Mouse (Mus musculus) G1E (cell line): ENCODE measurements around the gene Gm42421. TPM values are rescaled to one million over a fixed set of nuclear protein-coding genes. Genes with fewer than 3 reads are reported as not detected.

Experiments
- ATAC-seq: 2 replicates; pipeline ENCODE4 v1.8.0; 2016; ENCODE audit warnings: mild to moderate bottlenecking; ENCODE audit not compliant: insufficient number of reproducible peaks, poor library complexity, low FRiP score, severe bottlenecking; ENCODE audit errors: extremely low read depth
- DNase-seq: peaks from one replicate; pipeline ENCODE4 v3.0.0; 2012; ENCODE audit warnings: low spot score
- H3K27me3 ChIP-seq: 2 replicates; pipeline ENCODE4 v1.6.1; 2012; ENCODE audit warnings: mild to moderate bottlenecking, low read length, inconsistent platforms; ENCODE audit not compliant: insufficient read depth
- H3K36me3 ChIP-seq: replicated peaks from 2 replicates; pipeline ENCODE3; 2012; ENCODE audit warnings: mild to moderate bottlenecking, inconsistent platforms
- H3K4me1 ChIP-seq: 2 replicates; pipeline ENCODE4 v1.6.1; 2012; ENCODE audit warnings: low read depth, low read length, inconsistent platforms, mixed read lengths; ENCODE audit not compliant: insufficient read depth
- H3K4me3 ChIP-seq: 2 replicates; pipeline ENCODE4 v1.5.1; 2012; ENCODE audit warnings: low read depth, mild to moderate bottlenecking, inconsistent platforms, low read length, moderate library complexity, mixed read lengths
- H3K9me3 ChIP-seq: replicated peaks from 2 replicates; pipeline ENCODE4 v1.6.1; 2012; ENCODE audit warnings: inconsistent platforms
- CTCF ChIP-seq: IDR thresholded peaks from 2 replicates; pipeline ENCODE4 v1.5.1; 2012; ENCODE audit warnings: low read depth, low read length, inconsistent platforms, mixed read lengths
- GATA1 ChIP-seq: IDR thresholded peaks from 2 replicates; pipeline ENCODE4 v1.6.1; 2012; ENCODE audit warnings: borderline replicate concordance, low read length, inconsistent platforms, mixed read lengths
- GATA2 ChIP-seq: IDR thresholded peaks from 2 replicates; pipeline ENCODE4 v1.6.1; 2012; ENCODE audit warnings: low read depth, low read length, inconsistent platforms, borderline replicate concordance
- POLR2AphosphoS5 ChIP-seq: IDR thresholded peaks from 2 replicates; pipeline ENCODE4 v1.6.1; 2012; ENCODE audit warnings: low read depth, low read length, inconsistent platforms; ENCODE audit not compliant: insufficient replicate concordance
- TAL1 ChIP-seq: conservative IDR thresholded peaks from 2 replicates; pipeline ENCODE4 v1.6.1; 2012; ENCODE audit warnings: low read depth, low read length, inconsistent platforms, mixed read lengths
- polyA plus RNA-seq: library from polyadenylated mRNA; stranded (reverse); fragments of >175 nt; gene quantifications from 2 replicates; pipeline ENCODE4 v1.2.3, GENCODE M21; 2012
- total RNA-seq, 2 experiments: library from RNA; stranded (forward) in 1 of 2; stranded (reverse) in 1 of 2; fragments of 200-1000 nt in 1 of 2; fragments of >200 nt in 1 of 2; fragmentation: Nextera tagmentation in 1 of 2; gene quantifications; 2 replicates each; pipeline ENCODE4 v1.2.3; 2014 to 2017

The Gm42421 gene
- total and polyA plus RNA-seq, 3 experiments: 1.3 TPM; not detected in 2

DNA sequence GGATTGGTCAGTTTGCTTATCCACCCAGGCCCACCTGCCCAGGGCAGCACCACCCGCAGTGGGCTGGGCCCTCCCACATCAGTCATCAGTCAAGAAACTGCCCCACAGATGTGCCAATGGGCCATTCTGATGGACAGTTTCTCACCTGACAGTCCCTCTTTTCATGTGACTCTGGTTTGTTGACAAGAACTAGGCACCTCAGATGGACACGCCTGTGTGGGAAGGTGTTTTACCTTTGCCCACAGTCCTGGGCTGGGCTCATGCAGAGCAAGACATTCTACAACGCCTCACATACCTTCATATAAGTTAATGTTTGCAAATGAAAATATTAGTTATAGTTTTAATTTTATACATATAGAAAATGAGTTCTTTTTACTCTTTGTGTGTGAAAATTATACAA lies 9.9 kb upstream of the Gm42421 start:
- Histone ChIP-seq H3K4me3 (no peak overlapping the region), H3K9me3 (no peaks in the 10 kb centered on the region), H3K4me1 (no peaks in the 10 kb centered on the region), H3K27me3 (no peaks in the 10 kb centered on the region), H3K36me3 (peaks cover 85% of the 10 kb centered on the region)
- no peak for TF ChIP-seq POLR2AphosphoS5
- TF ChIP-seq GATA2: no peak
- no peak for TF ChIP-seq TAL1
- no peak for TF ChIP-seq CTCF
- no peak for TF ChIP-seq GATA1
- ATAC-seq (no peak), DNase-seq (no peak)

DNA sequence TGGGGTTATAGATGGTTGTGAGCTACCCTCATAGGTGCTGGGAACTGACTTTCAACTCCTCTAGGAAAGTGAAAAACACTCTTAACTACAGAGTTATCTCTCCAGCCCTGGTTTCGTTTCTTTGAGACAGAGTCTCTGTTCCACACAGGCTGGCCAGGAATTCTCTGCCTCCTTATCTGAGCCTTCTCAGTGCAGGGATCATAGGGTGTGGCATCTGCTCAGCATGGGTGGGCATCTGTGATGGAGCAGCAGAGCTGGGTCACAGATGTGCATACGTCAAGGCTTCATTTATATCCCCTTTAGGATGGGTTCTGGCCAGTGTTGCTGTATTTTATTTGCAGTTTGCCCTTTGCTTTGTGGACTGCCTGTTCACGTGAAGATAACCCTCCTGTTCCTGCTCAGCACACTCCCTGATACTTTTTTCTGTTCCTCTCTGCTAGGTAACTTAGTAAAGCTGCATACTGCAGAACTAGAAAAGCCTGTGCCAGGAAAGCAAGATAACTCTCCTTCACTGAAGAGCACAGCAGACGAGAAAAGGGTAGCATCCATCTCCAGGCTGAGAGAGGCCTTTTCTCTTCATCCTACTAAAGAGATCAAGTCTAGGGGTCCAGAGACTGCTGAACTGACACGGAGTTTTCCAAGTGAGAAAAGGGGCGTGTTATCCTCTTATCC lies 3.1 kb upstream of the Gm42421 start:
- H3K27me3 ChIP-seq: no peaks in the 10 kb centered on the region
- ATAC-seq: no peak
- no peak for DNase-seq
- no peak overlapping the region for H3K4me3 ChIP-seq
- no peaks in the 10 kb centered on the region for H3K9me3 ChIP-seq
- H3K4me1 ChIP-seq: peaks cover 4% of the 10 kb centered on the region; the same call in 1 of the 2 replicates
- no peak for TF ChIP-seq POLR2AphosphoS5
- TF ChIP-seq GATA1: no peak
- TF ChIP-seq TAL1: no peak
- TF ChIP-seq CTCF: no peak
- no peak for TF ChIP-seq GATA2
- peaks cover 93% of the 10 kb centered on the region for H3K36me3 ChIP-seq

DNA sequence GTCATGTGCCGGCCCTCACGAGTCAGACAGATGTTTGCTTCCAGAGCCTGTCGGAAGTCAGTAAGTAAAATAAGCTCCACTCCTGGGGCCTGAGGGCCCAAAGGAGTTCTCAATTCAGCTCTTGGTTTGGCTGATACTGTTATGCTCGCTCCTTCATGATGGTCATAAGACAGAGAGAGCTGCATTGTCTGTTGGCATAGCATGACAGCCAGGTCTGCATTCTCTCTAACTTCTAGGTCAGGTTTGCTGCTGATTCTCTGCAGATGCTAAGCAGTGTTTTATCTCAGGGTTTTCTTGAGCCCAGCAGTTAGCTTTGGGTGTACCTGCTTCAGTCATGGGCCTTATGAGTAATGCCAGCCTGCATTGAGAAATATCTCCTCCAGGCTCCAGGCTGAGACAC lies 1.3 kb downstream of the Gm42421 start:
- TF ChIP-seq TAL1: no peak
- no peak for TF ChIP-seq GATA1
- TF ChIP-seq CTCF: no peak
- TF ChIP-seq GATA2: no peak
- TF ChIP-seq POLR2AphosphoS5: no peak
- peaks cover 4% of the 10 kb centered on the region; the same call in 1 of the 2 replicates for H3K4me1 ChIP-seq
- H3K4me3 ChIP-seq: no peak overlapping the region
- H3K27me3 ChIP-seq: no peaks in the 10 kb centered on the region
- no peaks in the 10 kb centered on the region for H3K9me3 ChIP-seq
- peaks cover 86% of the 10 kb centered on the region for H3K36me3 ChIP-seq
- ATAC-seq (no peak), DNase-seq (no peak)

DNA sequence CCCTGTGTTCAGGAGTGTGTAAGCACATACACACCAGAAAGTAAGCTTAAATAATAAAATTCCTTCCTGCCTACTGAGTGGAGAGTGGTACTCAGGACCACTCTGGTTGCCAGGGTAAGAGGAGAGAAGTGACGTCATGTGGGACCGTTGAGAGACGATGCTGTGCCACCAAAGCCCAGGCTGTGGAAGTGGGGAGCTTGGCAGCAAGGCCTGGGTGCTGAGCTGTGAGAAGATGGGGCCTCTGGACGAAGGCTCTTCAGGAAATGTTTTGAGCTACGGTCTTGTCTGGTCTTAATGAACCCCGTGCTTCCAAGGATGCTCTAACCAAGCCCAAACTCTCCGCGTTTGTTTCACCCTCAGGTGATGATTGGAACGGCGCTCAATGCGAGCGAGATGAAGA lies 2.7 kb downstream of the Gm42421 start:
- H3K36me3 ChIP-seq: peaks cover 72% of the 10 kb centered on the region
- DNase-seq (no peak), ATAC-seq (no peak)
- H3K27me3 ChIP-seq: no peaks in the 10 kb centered on the region
- no peaks in the 10 kb centered on the region for H3K9me3 ChIP-seq
- no peaks in the 10 kb centered on the region for H3K4me1 ChIP-seq
- no peak for TF ChIP-seq TAL1
- H3K4me3 ChIP-seq: no peak overlapping the region

DNA sequence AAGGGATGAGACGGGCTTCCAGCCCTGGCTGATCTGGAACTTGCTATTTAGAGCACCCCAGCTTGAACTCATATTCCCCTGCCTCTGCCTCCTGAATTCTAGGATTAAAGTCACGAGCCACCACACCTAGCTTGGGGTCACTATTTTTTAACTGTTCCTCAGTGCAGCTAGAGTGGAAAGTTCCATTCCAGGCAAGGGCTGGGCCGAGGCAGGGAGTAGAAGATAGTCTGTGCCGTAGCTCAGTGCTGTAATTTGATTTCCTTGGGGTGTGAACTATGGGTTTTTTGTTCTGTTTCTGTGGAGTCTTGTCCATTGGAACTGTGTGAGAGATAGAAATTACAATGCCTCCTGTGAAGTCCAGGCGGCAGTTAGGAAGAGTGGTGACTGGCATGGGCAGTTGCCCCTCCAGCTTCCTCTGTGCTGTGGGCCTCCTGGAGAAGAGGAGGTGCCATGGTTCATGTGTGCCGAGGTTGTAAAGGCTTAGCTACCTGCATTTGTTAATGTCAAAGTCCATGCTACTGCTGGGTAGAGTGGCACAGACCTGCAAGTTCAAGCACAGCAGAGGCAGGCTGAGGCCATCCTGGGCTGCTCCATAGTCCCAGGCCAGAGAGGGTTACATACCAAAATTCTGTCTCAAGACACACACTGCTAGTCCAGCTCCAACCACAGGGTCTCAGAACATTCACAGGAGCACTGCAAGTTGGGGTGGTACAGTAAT lies 4.0 kb downstream of the Gm42421 start:
- TF ChIP-seq TAL1 (no peak), CTCF (no peak), POLR2AphosphoS5 (no peak), GATA1 (no peak), GATA2 (no peak)

DNA sequence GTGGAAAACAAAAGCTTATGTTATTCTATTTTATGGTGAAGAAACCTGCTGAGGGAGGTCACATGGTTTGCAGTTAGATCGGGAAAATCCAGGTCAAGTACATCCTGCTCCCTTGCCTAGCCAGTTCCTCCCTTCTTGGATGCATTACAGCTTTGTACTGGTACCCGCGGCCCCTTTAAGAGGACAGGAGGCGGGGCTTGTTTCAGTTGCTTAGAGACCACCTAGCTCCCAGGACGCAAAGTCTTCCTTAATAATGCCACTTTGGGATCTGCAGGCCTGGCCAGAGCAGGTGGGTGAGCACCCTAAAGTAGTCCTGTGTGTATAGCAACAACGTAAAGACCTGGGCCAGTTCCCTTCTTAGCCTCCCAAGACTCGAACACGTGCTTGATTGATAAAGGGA lies 4.9 kb downstream of the Gm42421 start, which contains the start of gene Rsph10b:
TSS of gene Rsph10b (plus strand) at position 205 of the 400 bp plus-strand sequence.
- Histone ChIP-seq H3K4me3 (no peak within 1 kb of the TSS), H3K4me1 (no peaks in the 10 kb centered on the region), H3K27me3 (no peaks in the 10 kb centered on the region; the same call in 1 of the 2 replicates), H3K9me3 (no peaks in the 10 kb centered on the region), H3K36me3 (peaks cover 55% of the 10 kb centered on the region)
- ATAC-seq (no peak), DNase-seq (no peak)
- TF ChIP-seq CTCF (no peak), POLR2AphosphoS5 (no peak), TAL1 (no peak), GATA1 (no peak), GATA2 (no peak)

More for the DNA sequence above, 4.0 kb downstream of the Gm42421 start:
- no peaks in the 10 kb centered on the region for H3K9me3 ChIP-seq
- DNase-seq (no peak), ATAC-seq (no peak)
- H3K4me1 ChIP-seq: no peaks in the 10 kb centered on the region
- H3K4me3 ChIP-seq: no peak overlapping the region
- H3K36me3 ChIP-seq: peaks cover 59% of the 10 kb centered on the region
- no peaks in the 10 kb centered on the region; the same call in 1 of the 2 replicates for H3K27me3 ChIP-seq
